In the genomic region with DNA sequence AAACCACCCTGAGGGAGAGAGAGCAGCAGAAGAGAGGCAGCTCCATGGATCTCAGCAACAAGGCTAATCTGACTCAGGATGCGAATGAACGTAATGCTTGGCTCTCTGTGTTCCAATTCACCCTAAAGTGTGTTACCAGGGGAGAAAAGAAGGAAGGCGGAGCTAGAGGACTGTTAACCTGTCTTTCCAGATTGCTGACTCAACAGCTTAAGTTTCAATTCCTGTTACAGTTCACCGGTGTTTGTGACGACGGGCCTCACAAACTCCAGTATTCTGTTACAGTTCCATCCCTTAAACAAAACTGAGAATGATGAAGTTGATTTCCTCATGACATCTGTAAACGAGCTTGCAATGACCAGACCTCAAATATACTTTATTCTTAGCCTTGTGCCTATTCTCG, we compare ENCODE assay signal across 34 mouse cellular contexts. TPM values are rescaled to one million over a fixed set of nuclear protein-coding genes. Genes with fewer than 3 reads are reported as not detected.
DNase-seq lines count a peak whose midpoint lies in the region; ATAC-seq lines count a peak whose summit lies in the region.
"Had no signal": no experiment of that assay in that cellular context is flagged by ENCODE, and none has a peak within 500 bp of the region (broad histone marks: within the 10 kb centered on the region; RNA-seq: fewer than 3 reads in every experiment).

No protein-coding gene starts in this region.

- 36% methylated on average over 8 of the region's 8 CpGs for WGBS in kidney, embryonic 16.5 days
- 74% methylated on average over 8 of the region's 8 CpGs for WGBS in midbrain, embryonic 11.5 days
- WGBS in forebrain, embryonic 15.5 days, result 50% methylated on average over 8 of the region's 8 CpGs

- H3K4me3 ChIP-seq in kidney, embryonic 16.5 days (ENCODE audit: low read length), result no peak overlapping the region
- H3K4me3 ChIP-seq in midbrain, embryonic 11.5 days (ENCODE audit: low read depth, low read length), result no peak overlapping the region
- no peak overlapping the region for H3K4me3 ChIP-seq in forebrain, embryonic 15.5 days
- H3K4me3 ChIP-seq: embryonic facial prominence, embryonic 13.5 days; forebrain, embryonic 13.5 days; gastrocnemius, adult 2 months; heart, embryonic 13.5 days; hindbrain, embryonic 12.5 days; left cerebral cortex, adult 2 months; liver, embryonic 13.5 days; myocyte; neural tube, embryonic 13.5 days; stomach, embryonic 15.5 days had no signal

- no peak overlapping the region for H3K9ac ChIP-seq in kidney, embryonic 16.5 days (replicated peaks; ENCODE audit: low read length)
- no peak overlapping the region for H3K9ac ChIP-seq in midbrain, embryonic 11.5 days (ENCODE audit: low read length)
- H3K9ac ChIP-seq in forebrain, embryonic 15.5 days (replicated peaks), result no peak overlapping the region
- H3K9ac ChIP-seq: embryonic facial prominence, embryonic 13.5 days; forebrain, embryonic 13.5 days; heart, embryonic 13.5 days; hindbrain, embryonic 12.5 days; liver, embryonic 13.5 days; lung, embryonic 14.5 days; neural tube, embryonic 13.5 days; stomach, embryonic 15.5 days had no signal

- no peak for DNase-seq in kidney, postnatal 4 days
- peak; percentile 6 for DNase-seq in induced T-regulatory cell, adult 2 months (ENCODE audit: low read depth)
- DNase-seq in lung, postnatal 10 days, result no peak
- no peak for DNase-seq in midbrain, embryonic 11.5 days (ENCODE audit: low spot score, missing footprints)
- DNase-seq: adrenal gland, adult 8-10 months; B cell, adult 2 months; cerebellum, adult 18-20 months; cerebellum, postnatal 14 days; gastrocnemius, adult 2 months; heart, adult 11 months; kidney, postnatal 25 days; layer of hippocampus, adult 9-11 months; liver, embryonic 13.5 days; lung, embryonic 14.5 days; lung, postnatal 36 days; thymus, adult 2 months; thymus, postnatal 4 days had no signal

- H3K9me3 ChIP-seq in kidney, embryonic 16.5 days (ENCODE audit: low read length), result no peaks in the 10 kb centered on the region
- no peaks in the 10 kb centered on the region for H3K9me3 ChIP-seq in midbrain, embryonic 11.5 days (ENCODE audit: control insufficient read depth, low read length)
- H3K9me3 ChIP-seq in forebrain, embryonic 15.5 days, result no peaks in the 10 kb centered on the region
- H3K9me3 ChIP-seq: embryonic facial prominence, embryonic 13.5 days; forebrain, embryonic 13.5 days; heart, embryonic 13.5 days; hindbrain, embryonic 12.5 days; liver, embryonic 13.5 days; neural tube, embryonic 13.5 days; stomach, embryonic 15.5 days had no signal

- ATAC-seq in kidney, embryonic 16.5 days (ENCODE audit: low FRiP score, low TSS enrichment), result peak; percentile 71
- ATAC-seq in CD4-positive, CD25-positive, alpha-beta regulatory T cell, adult 4 months, result peak; percentile 39
- ATAC-seq in megakaryocyte progenitor cell, adult 5-6 weeks (replicated peaks; ENCODE audit: poor library complexity), result peak; percentile 40
- no peak for ATAC-seq in midbrain, embryonic 11.5 days (ENCODE audit: low FRiP score)
- no peak for ATAC-seq in forebrain, embryonic 15.5 days (replicated peaks)
- ATAC-seq: forebrain, embryonic 13.5 days; midbrain, embryonic 16.5 days had no signal

- H3K27me3 ChIP-seq in kidney, embryonic 16.5 days (ENCODE audit: insufficient read depth, low read length), result no peaks in the 10 kb centered on the region
- no peaks in the 10 kb centered on the region for H3K27me3 ChIP-seq in midbrain, embryonic 11.5 days (ENCODE audit: control insufficient read depth, insufficient read depth, low read length)
- H3K27me3 ChIP-seq in forebrain, embryonic 15.5 days, result no peaks in the 10 kb centered on the region
- H3K27me3 ChIP-seq: embryonic facial prominence, embryonic 13.5 days; forebrain, embryonic 13.5 days; heart, embryonic 13.5 days; hindbrain, embryonic 12.5 days; liver, embryonic 13.5 days; neural tube, embryonic 13.5 days; stomach, embryonic 15.5 days had no signal

- no peak overlapping the region for H3K27ac ChIP-seq in kidney, embryonic 16.5 days (ENCODE audit: low read length)
- H3K27ac ChIP-seq in midbrain, embryonic 11.5 days (ENCODE audit: low read depth, low read length), result no peak overlapping the region
- H3K27ac ChIP-seq in forebrain, embryonic 15.5 days (replicated peaks), result no peak overlapping the region
- H3K27ac ChIP-seq: embryonic facial prominence, embryonic 13.5 days; forebrain, embryonic 13.5 days; gastrocnemius, adult 2 months; heart, embryonic 13.5 days; hindbrain, embryonic 12.5 days; left cerebral cortex, adult 2 months; liver, embryonic 13.5 days; neural tube, embryonic 13.5 days; stomach, embryonic 15.5 days had no signal

- no peak overlapping the region for H3K4me2 ChIP-seq in kidney, embryonic 16.5 days (replicated peaks; ENCODE audit: low read depth, low read length)
- H3K4me2 ChIP-seq in midbrain, embryonic 11.5 days, result no peak overlapping the region
- H3K4me2 ChIP-seq in forebrain, embryonic 15.5 days (replicated peaks), result no peak overlapping the region
- H3K4me2 ChIP-seq: embryonic facial prominence, embryonic 13.5 days; forebrain, embryonic 13.5 days; heart, embryonic 13.5 days; hindbrain, embryonic 12.5 days; liver, embryonic 13.5 days; lung, embryonic 14.5 days; neural tube, embryonic 13.5 days; stomach, embryonic 15.5 days had no signal

- peaks cover 2% of the 10 kb centered on the region; the same call in 1 of the 2 replicates for H3K4me1 ChIP-seq in kidney, embryonic 16.5 days (ENCODE audit: insufficient read depth, low read length)
- H3K4me1 ChIP-seq in midbrain, embryonic 11.5 days (ENCODE audit: control insufficient read depth, insufficient read depth, low read length), result no peaks in the 10 kb centered on the region
- no peaks in the 10 kb centered on the region for H3K4me1 ChIP-seq in forebrain, embryonic 15.5 days
- H3K4me1 ChIP-seq: embryonic facial prominence, embryonic 13.5 days; heart, embryonic 13.5 days; hindbrain, embryonic 12.5 days; liver, embryonic 13.5 days; neural tube, embryonic 13.5 days; stomach, embryonic 15.5 days had no signal

- H3K36me3 ChIP-seq in kidney, embryonic 16.5 days (ENCODE audit: insufficient read depth, low read length), result no peaks in the 10 kb centered on the region
- H3K36me3 ChIP-seq in midbrain, embryonic 11.5 days (ENCODE audit: control insufficient read depth, insufficient read depth, low read length), result no peaks in the 10 kb centered on the region
- H3K36me3 ChIP-seq in forebrain, embryonic 15.5 days, result no peaks in the 10 kb centered on the region
- H3K36me3 ChIP-seq: embryonic facial prominence, embryonic 13.5 days; heart, embryonic 13.5 days; hindbrain, embryonic 12.5 days; liver, embryonic 13.5 days; neural tube, embryonic 13.5 days; stomach, embryonic 15.5 days had no signal

RNA-seq across cellular contexts. Expression of gene 1700057G04Rik, which starts 4.1 kb away (rescaled TPM):
- not detected in 2 replicates for polyA plus RNA-seq in kidney, embryonic 16.5 days (2015; fragmentation: Nextera tagmentation; extraction: Ambion mirVana)
- not detected for polyA plus RNA-seq in CD4-positive, CD25-positive, alpha-beta regulatory T cell, adult 4 months (2017; shearing (Covaris generic))
- not detected in 2 replicates for total RNA-seq in megakaryocyte progenitor cell, adult 5-6 weeks (2015)
- total RNA-seq in megakaryocyte progenitor cell, adult 5-6 weeks (2017), result not detected in 2 replicates
- not detected in 2 replicates for polyA plus RNA-seq in midbrain, embryonic 11.5 days (2014; fragmentation: Nextera tagmentation; extraction: Ambion mirVana)
- polyA plus RNA-seq in forebrain, embryonic 15.5 days (2015; fragmentation: Nextera tagmentation; extraction: Ambion mirVana), result not detected in 2 replicates
- total RNA-seq: adrenal gland, adult 8-10 months; gastrocnemius, adult 2 months; heart, postnatal 25 days; left cerebral cortex, adult 2 months; left cerebral cortex, postnatal 36 days had no signal
- polyA plus RNA-seq: embryonic facial prominence, embryonic 13.5 days; forebrain, embryonic 13.5 days; frontal cortex, adult 2 months; heart, embryonic 13.5 days; hindbrain, embryonic 12.5 days; limb, embryonic 14.5 days; liver, embryonic 13.5 days; lung, embryonic 14.5 days; midbrain, embryonic 16.5 days; neural tube, embryonic 13.5 days; stomach, embryonic 15.5 days; thymus, adult 2 months had no signal

RNA-seq across cellular contexts. Expression of gene Plscr2, which starts 29.7 kb away (rescaled TPM):
- 42.7 and 47.8 TPM in 2 replicates for polyA plus RNA-seq in kidney, embryonic 16.5 days (2015; fragmentation: Nextera tagmentation; extraction: Ambion mirVana)
- polyA plus RNA-seq in CD4-positive, CD25-positive, alpha-beta regulatory T cell, adult 4 months (2017; shearing (Covaris generic)), result not detected
- 0.30 TPM in 1 of 2 replicates, not detected in the other for total RNA-seq in megakaryocyte progenitor cell, adult 5-6 weeks (2015)
- not detected in 2 replicates for total RNA-seq in megakaryocyte progenitor cell, adult 5-6 weeks (2017)
- polyA plus RNA-seq in midbrain, embryonic 11.5 days (2014; fragmentation: Nextera tagmentation; extraction: Ambion mirVana), result 0.33 and 1.2 TPM in 2 replicates
- polyA plus RNA-seq in forebrain, embryonic 15.5 days (2015; fragmentation: Nextera tagmentation; extraction: Ambion mirVana), result 0.99 and 1.3 TPM in 2 replicates

RNA-seq across cellular contexts. Expression of gene Plscr1, which starts 55.5 kb away (rescaled TPM):
- 82.2 and 82.5 TPM in 2 replicates for polyA plus RNA-seq in kidney, embryonic 16.5 days (2015; fragmentation: Nextera tagmentation; extraction: Ambion mirVana)
- polyA plus RNA-seq in CD4-positive, CD25-positive, alpha-beta regulatory T cell, adult 4 months (2017; shearing (Covaris generic)), result 10 to 100 TPM; 61.4 to 75.7 TPM
- 47.3 and 65.8 TPM in 2 replicates for total RNA-seq in megakaryocyte progenitor cell, adult 5-6 weeks (2015)
- total RNA-seq in megakaryocyte progenitor cell, adult 5-6 weeks (2017), result 28.2 and 37.0 TPM in 2 replicates
- 26.3 and 27.7 TPM in 2 replicates for polyA plus RNA-seq in midbrain, embryonic 11.5 days (2014; fragmentation: Nextera tagmentation; extraction: Ambion mirVana)
- polyA plus RNA-seq in forebrain, embryonic 15.5 days (2015; fragmentation: Nextera tagmentation; extraction: Ambion mirVana), result 5.7 and 6.8 TPM in 2 replicates

Comparison
In these comparisons a context has a peak if more than half of its experiments do, and no peak if none do; other contexts are left out.
1. ATAC-seq: peak in kidney, embryonic 16.5 days (single experiment), CD4-positive, CD25-positive, alpha-beta regulatory T cell, adult 4 months (single experiment) and megakaryocyte progenitor cell, adult 5-6 weeks (single experiment); none in midbrain, embryonic 11.5 days (single experiment) and forebrain, embryonic 15.5 days (single experiment).
2. RNA of gene Plscr2, which starts 29.7 kb away (polyA plus RNA-seq): 42.7 to 47.8 TPM in kidney, embryonic 16.5 days; 0.99 to 1.3 TPM in forebrain, embryonic 15.5 days, 0.33 to 1.2 TPM in midbrain, embryonic 11.5 days and not detected in CD4-positive, CD25-positive, alpha-beta regulatory T cell, adult 4 months; every median in the first group is over 10 times any median in the second.